In genomic region chr6:83005444-83006011, GRCm38 (mm10) we compare ENCODE assay signal across 10 mouse cellular contexts. TPM values are rescaled to one million over a fixed set of nuclear protein-coding genes. Genes with fewer than 3 reads are reported as not detected.
DNase-seq lines count a peak whose midpoint lies in the region; TF ChIP-seq lines count a peak whose summit lies in the region.
"Had no signal": no experiment of that assay in that cellular context is flagged by ENCODE, and none has a peak within 500 bp of the region (broad histone marks: within the 10 kb centered on the region; RNA-seq: fewer than 3 reads in every experiment).

No protein-coding gene starts in this region.

- peaks cover 21 to 37% of the 10 kb centered on the region in 2 experiments for H3K4me1 ChIP-seq in MEL (ENCODE audit: control insufficient read depth in 1 of 2, insufficient read depth in 2 of 2, low read length in 2 of 2)

- no peaks in the 10 kb centered on the region for H3K27me3 ChIP-seq in MEL (ENCODE audit: control insufficient read depth in 1 of 2, insufficient read depth in 2 of 2, low read length in 2 of 2)
- no peaks in the 10 kb centered on the region for H3K27me3 ChIP-seq in myocyte (ENCODE audit: control insufficient read depth, insufficient read depth, insufficient read length)
- H3K27me3 ChIP-seq: limb, embryonic 13.5 days had no signal

- DNase-seq in layer of hippocampus, adult 2 months (ENCODE audit: low spot score in 2 of 2) = no peak
- DNase-seq in layer of hippocampus, adult 11-12 months (ENCODE audit: low spot score) = no peak
- no peak for DNase-seq in MEL (ENCODE audit: low read depth, low spot score)
- peak; percentile 27 for DNase-seq in gonadal fat pad, adult 2 months (ENCODE audit: low read depth)
- DNase-seq in right cerebral cortex, postnatal 4 days = no peak
- no peak for DNase-seq in left cerebral cortex, adult 8-10 months (ENCODE audit: low spot score in 2 of 2)
- DNase-seq: adrenal gland, postnatal 25 days; cerebellum, adult 11 months had no signal

- TF ChIP-seq CTCF in layer of hippocampus, adult 2 months (conservative IDR thresholded peaks at IDR 0.05) = no peak
- no peak for TF ChIP-seq CTCF in MEL (IDR thresholded peaks at IDR 0.05 in 2 of 3, conservative IDR thresholded peaks at IDR 0.05 in 1 of 3; ENCODE audit: control insufficient read depth in 1 of 3, insufficient read depth in 1 of 3, low read depth in 2 of 3, low read length in 3 of 3, poor library complexity in 1 of 3, severe bottlenecking in 1 of 3)

- H3K4me2 ChIP-seq in myocyte (ENCODE audit: low read depth) = peak overlapping the region; percentile 44
- H3K4me2 ChIP-seq: limb, embryonic 13.5 days had no signal

- TF ChIP-seq RAD21 in MEL (IDR thresholded peaks at IDR 0.05; ENCODE audit: low read depth, low read length) = no peak

- no peaks in the 10 kb centered on the region for H3K9me3 ChIP-seq in MEL (replicated peaks; ENCODE audit: insufficient read depth, low read length)
- H3K9me3 ChIP-seq: limb, embryonic 13.5 days had no signal

- H3K4me3 ChIP-seq in layer of hippocampus, adult 2 months = no peak overlapping the region
- H3K4me3 ChIP-seq in MEL (ENCODE audit: control insufficient read depth in 1 of 2, insufficient read depth in 1 of 2, low read depth in 2 of 2, low read length in 2 of 2) = no peak overlapping the region
- no peak overlapping the region for H3K4me3 ChIP-seq in myocyte
- H3K4me3 ChIP-seq: limb, embryonic 13.5 days had no signal

- peaks cover under 1% of the 10 kb centered on the region; the same call in 1 of the 2 replicates for H3K79me2 ChIP-seq in MEL (ENCODE audit: control insufficient read depth, insufficient read depth, low read length, poor library complexity)
- H3K79me2 ChIP-seq in myocyte (ENCODE audit: control insufficient read depth, insufficient read depth) = no peaks in the 10 kb centered on the region

- H3K9ac ChIP-seq in MEL (ENCODE audit: control insufficient read depth, low read depth, low read length, poor library complexity, severe bottlenecking) = peak overlapping the region; percentile 48; the same call in 1 of the 2 replicates

- H3K27ac ChIP-seq in layer of hippocampus, adult 2 months = 0 out of 2 replicates have a peak overlapping the region, but pooled peaks have one; percentile 23
- H3K27ac ChIP-seq in MEL (ENCODE audit: control insufficient read depth, low read depth, low read length) = peak overlapping the region; percentile 54
- H3K27ac ChIP-seq: limb, embryonic 13.5 days had no signal

- TF ChIP-seq EP300 in MEL (IDR thresholded peaks at IDR 0.05; ENCODE audit: low read depth in 1 of 2, low read length in 2 of 2) = no peak

- 0 out of 4 replicates have a peak, but pooled peaks of 1 of the 2 experiments have one; percentile 13 for TF ChIP-seq POLR2A in MEL (IDR thresholded peaks at IDR 0.05; ENCODE audit: control insufficient read depth in 1 of 2, insufficient read depth in 1 of 2, low read depth in 1 of 2, low read length in 2 of 2, poor library complexity in 1 of 2)
- no peak for TF ChIP-seq POLR2A in myocyte (IDR thresholded peaks at IDR 0.05; ENCODE audit: insufficient read length, low read depth)

- H3K36me3 ChIP-seq in MEL (ENCODE audit: control insufficient read depth in 1 of 2, insufficient read depth in 2 of 2, low read length in 2 of 2) (peaks cover 0 to 33% of the 10 kb centered on the region in 2 experiments; a peak in 2 of 4 replicates), myocyte (ENCODE audit: control insufficient read depth, insufficient read depth) (no peaks in the 10 kb centered on the region)
- H3K36me3 ChIP-seq: limb, embryonic 13.5 days had no signal

- no peak overlapping the region for H3ac ChIP-seq in myocyte (ENCODE audit: control insufficient read depth, insufficient read length)

TF ChIP-seq in MEL, 35 proteins besides CTCF, POLR2A, EP300 and RAD21:
- TF ChIP-seq MAX (IDR thresholded peaks at IDR 0.05; ENCODE audit: low read length) (no peak), ZNF384 (IDR thresholded peaks at IDR 0.05; ENCODE audit: low read depth, low read length) (peak; percentile 63)
TF ChIP-seq in MEL: peak in this region for 1.

TF ChIP-seq in myocyte, 11 proteins besides CTCF, POLR2A, EP300 and RAD21:
- TF ChIP-seq MAX (IDR thresholded peaks at IDR 0.05; ENCODE audit: low read depth) (no peak), POLR2AphosphoS2 (IDR thresholded peaks at IDR 0.05; ENCODE audit: insufficient read length, low read depth) (no peak), SRF (IDR thresholded peaks at IDR 0.05; ENCODE audit: control insufficient read depth, insufficient read length, low read depth) (no peak), CEBPB (IDR thresholded peaks at IDR 0.05; ENCODE audit: insufficient read depth, poor library complexity, severe bottlenecking) (no peak), MYOG (IDR thresholded peaks at IDR 0.05; ENCODE audit: control insufficient read depth in 1 of 3, insufficient read depth in 1 of 3, insufficient read length in 2 of 3, low read depth in 2 of 3) (no peak), MYOD1 (IDR thresholded peaks at IDR 0.05; ENCODE audit: control insufficient read depth in 1 of 3, insufficient read length in 2 of 3, low read depth in 2 of 3) (no peak), E2F4 (IDR thresholded peaks at IDR 0.05; ENCODE audit: insufficient read depth) (no peak)

RNA-seq across cellular contexts. Expression of gene Dok1, which starts 27.7 kb away (rescaled TPM):
- 1 to 10 TPM; 3.2 to 3.3 TPM for total RNA-seq in layer of hippocampus, adult 2 months (2021)
- 17.9 and 18.7 TPM in 2 replicates for total RNA-seq in MEL (2012; rRNA removed)
- 10 to 100 TPM in 1 of 2 experiments, not detected in 1; 22.3 TPM for polyA plus RNA-seq in MEL (2012; ENCODE audit: insufficient read depth in 1 of 2, insufficient read length in 2 of 2, low read depth in 1 of 2, low replicate concordance in 2 of 2, missing spikeins in 1 of 2)
- 26.9 and 28.3 TPM in 2 replicates for polyA plus RNA-seq in gonadal fat pad, adult 2 months (2012; rRNA removed)
- polyA plus RNA-seq in myocyte (2012; fragmentation: generic; extraction: Trizol) = 41.3 TPM
- 1 to 10 TPM; 2.1 to 3.7 (median 2.9) TPM for total RNA-seq in left cerebral cortex, adult 8-10 months (2022)

RNA-seq across cellular contexts. Expression of gene Loxl3, which starts 28.4 kb away (rescaled TPM):
- 1 to 10 TPM; 2.4 to 3.5 TPM for total RNA-seq in layer of hippocampus, adult 2 months (2021)
- total RNA-seq in MEL (2012; rRNA removed) = 0.77 and 0.78 TPM in 2 replicates
- 1 to 10 TPM in 1 of 2 experiments, not detected in 1; 1.0 TPM for polyA plus RNA-seq in MEL (2012; ENCODE audit: insufficient read depth in 1 of 2, insufficient read length in 2 of 2, low read depth in 1 of 2, low replicate concordance in 2 of 2, missing spikeins in 1 of 2)
- 9.8 and 12.1 TPM in 2 replicates for polyA plus RNA-seq in gonadal fat pad, adult 2 months (2012; rRNA removed)
- 14.4 TPM for polyA plus RNA-seq in myocyte (2012; fragmentation: generic; extraction: Trizol)
- 1 to 10 TPM; 2.0 to 4.3 (median 3.0) TPM for total RNA-seq in left cerebral cortex, adult 8-10 months (2022)

RNA-seq across cellular contexts. Expression of gene Aup1, which starts 48.8 kb away (rescaled TPM):
- 100 to 1,000 TPM; 131 to 133 TPM for total RNA-seq in layer of hippocampus, adult 2 months (2021)
- total RNA-seq in MEL (2012; rRNA removed) = 206 and 259 TPM in 2 replicates
- polyA plus RNA-seq in MEL (2012; ENCODE audit: insufficient read depth in 1 of 2, insufficient read length in 2 of 2, low read depth in 1 of 2, low replicate concordance in 2 of 2, missing spikeins in 1 of 2) (100 to 1,000 TPM in 1 of 2 experiments, not detected in 1; 500 TPM), myocyte (2012; fragmentation: generic; extraction: Trizol) (199 TPM)
- polyA plus RNA-seq in gonadal fat pad, adult 2 months (2012; rRNA removed) = 269 and 309 TPM in 2 replicates
- total RNA-seq in left cerebral cortex, adult 8-10 months (2022) = 100 to 1,000 TPM in 3 of 4 experiments, 10 to 100 TPM in 1; 98.7 to 123 (median 111) TPM

RNA-seq across cellular contexts. Expression of gene Htra2, which starts 49.5 kb away (rescaled TPM):
- 10 to 100 TPM; 52.9 to 54.5 TPM for total RNA-seq in layer of hippocampus, adult 2 months (2021)
- total RNA-seq in MEL (2012; rRNA removed) = 95.1 and 107 TPM in 2 replicates
- polyA plus RNA-seq in MEL (2012; ENCODE audit: insufficient read depth in 1 of 2, insufficient read length in 2 of 2, low read depth in 1 of 2, low replicate concordance in 2 of 2, missing spikeins in 1 of 2) (100 to 1,000 TPM in 1 of 2 experiments, not detected in 1; 133 TPM), myocyte (2012; fragmentation: generic; extraction: Trizol) (96.2 TPM)
- polyA plus RNA-seq in gonadal fat pad, adult 2 months (2012; rRNA removed) = 38.5 and 44.7 TPM in 2 replicates
- total RNA-seq in left cerebral cortex, adult 8-10 months (2022) = 10 to 100 TPM; 47.7 to 53.7 (median 50.4) TPM

RNA-seq across cellular contexts. Expression of gene Dqx1, which starts 52.1 kb away (rescaled TPM):
- total RNA-seq in layer of hippocampus, adult 2 months (2021) = under 1 TPM; 0.69 to 0.79 TPM
- total RNA-seq in MEL (2012; rRNA removed) = 1.3 TPM in 2 replicates
- polyA plus RNA-seq in MEL (2012; ENCODE audit: insufficient read depth in 1 of 2, insufficient read length in 2 of 2, low read depth in 1 of 2, low replicate concordance in 2 of 2, missing spikeins in 1 of 2) (1 to 10 TPM in 1 of 2 experiments, not detected in 1; 3.4 TPM), myocyte (2012; fragmentation: generic; extraction: Trizol) (0.24 TPM)
- 1.3 and 1.4 TPM in 2 replicates for polyA plus RNA-seq in gonadal fat pad, adult 2 months (2012; rRNA removed)
- total RNA-seq in left cerebral cortex, adult 8-10 months (2022) = 1 to 10 TPM in 2 of 4 experiments, under 1 TPM in 2; 0.67 to 1.5 (median 1.1) TPM
